Mouse (Mus musculus) embryonic facial prominence, embryonic 14.5 days (tissue): ENCODE results near the gene Cdk1. TPM values are rescaled to one million over a fixed set of nuclear protein-coding genes. Genes with fewer than 3 reads are reported as not detected.
"Not testable (repeated sequence)": the region's sequence is repeated elsewhere in the genome, so short reads cannot be mapped to it uniquely, and the experiment has no call there.

Experiments used
- ATAC-seq: fragments of 200-750 bp; cut with Nextera tagmentation; 2 replicates; pipeline ENCODE4 v1.8.0; 2017; ENCODE audit warnings: low read depth, moderate number of reproducible peaks, moderate TSS enrichment
- DNase-seq: peaks from one replicate; pipeline ENCODE4 v3.0.0-alpha.2; 2015; ENCODE audit warnings: low spot score
- H3K27ac ChIP-seq: fragments of 300-500 bp; sonication (generic); replicated peaks from 2 replicates; pipeline ENCODE4 v1.5.1; 2014; ENCODE audit warnings: low read depth, mild to moderate bottlenecking, low read length, moderate library complexity
- H3K27me3 ChIP-seq: fragments of 300-500 bp; sonication (generic); replicated peaks from 2 replicates; pipeline ENCODE4 v1.6.1; 2014; ENCODE audit warnings: low read length; ENCODE audit not compliant: control insufficient read depth, insufficient read depth
- H3K36me3 ChIP-seq: fragments of 300-500 bp; sonication (generic); 2 replicates; pipeline ENCODE4 v1.6.1; 2014; ENCODE audit warnings: low read length, mixed read lengths; ENCODE audit not compliant: control insufficient read depth, insufficient read depth
- H3K4me1 ChIP-seq: fragments of 300-500 bp; sonication (generic); 2 replicates; pipeline ENCODE4 v1.6.1; 2014; ENCODE audit warnings: antibody characterized with exemption, low read length; ENCODE audit not compliant: control insufficient read depth, insufficient read depth
- H3K4me2 ChIP-seq: fragments of 300-500 bp; sonication (generic); 2 replicates; pipeline ENCODE4 v1.6.1; 2014; ENCODE audit warnings: low read depth, mild to moderate bottlenecking, low read length, moderate library complexity, mixed read lengths
- H3K4me3 ChIP-seq: fragments of 300-500 bp; sonication (generic); 2 replicates; pipeline ENCODE4 v1.5.1; 2014; ENCODE audit warnings: low read depth, mild to moderate bottlenecking, low read length
- H3K9ac ChIP-seq: fragments of 300-500 bp; sonication (generic); 2 replicates; pipeline ENCODE4 v1.6.1; 2014; ENCODE audit warnings: low read depth, mild to moderate bottlenecking, low read length, moderate library complexity, mixed read lengths
- H3K9me3 ChIP-seq: fragments of 300-500 bp; sonication (generic); 2 replicates; pipeline ENCODE4 v1.6.1; 2016; ENCODE audit warnings: low read length; ENCODE audit not compliant: control insufficient read depth
- WGBS: fragments of 180-500 bp; shearing (Covaris S2); extraction: QIAGEN DNeasy Blood & Tissue Kit; methylation state at CpG from one replicate; pipeline ENCODE4 v1.1.7; 2014; 5-methylcytosine and 5-hydroxymethylcytosine counted together
- polyA plus RNA-seq: library from polyadenylated mRNA; unstranded; fragments of >200 nt; fragmentation: Nextera tagmentation; extraction: Ambion mirVana; gene quantifications from 2 replicates; pipeline ENCODE4 v1.2.1, GENCODE M21; 2014

Gene Cdk1
- polyA plus RNA-seq, 1 experiment from 2014 or later: 397 TPM

GRCm38 (mm10) chr10:69353086-69353479 lies 345 bp upstream of the Cdk1 start:
- H3K36me3 ChIP-seq: peaks cover 25% of the 10 kb centered on the region
- peak; percentile 24 for ATAC-seq
- H3K9me3 ChIP-seq, DNase-seq, H3K27me3 ChIP-seq: not testable (repeated sequence)
- peak overlapping the region; percentile 84 for H3K9ac ChIP-seq
- peak overlapping the region; percentile 55; the same call in 1 of the 2 replicates for H3K27ac ChIP-seq
- WGBS: 29% methylated on average over 5 of the region's 5 CpGs
- H3K4me2 ChIP-seq: peak overlapping the region; percentile 87
- peaks cover 32% of the 10 kb centered on the region for H3K4me1 ChIP-seq
- H3K4me3 ChIP-seq: peak overlapping the region; percentile 81

DNA sequence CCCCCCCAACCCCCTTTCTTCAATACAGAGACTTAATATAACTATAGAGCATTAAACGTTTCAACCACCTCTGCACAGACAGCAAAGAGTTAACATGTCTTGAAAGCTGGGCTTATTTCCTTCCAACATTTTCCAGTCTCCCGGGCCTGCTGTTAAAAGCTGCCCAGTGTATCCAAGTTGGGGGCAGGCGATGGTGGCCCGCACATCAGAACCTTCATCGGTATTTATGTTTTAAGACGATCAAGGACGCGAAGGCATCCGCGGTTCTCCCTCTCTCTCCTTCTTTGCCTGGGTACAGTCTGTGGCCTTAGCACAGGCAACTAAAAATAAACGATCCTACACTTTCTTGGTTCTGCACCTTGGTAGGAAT lies 911 bp downstream of the Cdk1 start:
- DNase-seq (peak; percentile 51), ATAC-seq (no peak)
- peak overlapping the region; percentile 84 for H3K9ac ChIP-seq
- H3K36me3 ChIP-seq: peaks cover 37% of the 10 kb centered on the region
- peak overlapping the region; percentile 88 for H3K27ac ChIP-seq
- H3K4me1 ChIP-seq: peaks cover 41% of the 10 kb centered on the region
- peak overlapping the region; percentile 81 for H3K4me3 ChIP-seq
- 0% methylated on average over 11 of the region's 11 CpGs for WGBS
- no peaks in the 10 kb centered on the region for H3K9me3 ChIP-seq
- H3K4me2 ChIP-seq: peak overlapping the region; percentile 87
- no peaks in the 10 kb centered on the region for H3K27me3 ChIP-seq

- Histone ChIP-seq H3K36me3 (peaks cover 42% of the 10 kb centered on the region), H3K9me3 (no peaks in the 10 kb centered on the region), H3K9ac (peak overlapping the region; percentile 84), H3K4me1 (peaks cover 41% of the 10 kb centered on the region), H3K27me3 (no peaks in the 10 kb centered on the region), H3K4me3 (peak overlapping the region; percentile 81), H3K27ac (peak overlapping the region; percentile 88), H3K4me2 (peak overlapping the region; percentile 87)
- no peak for ATAC-seq
- peak; percentile 83 for DNase-seq
- 7% methylated on average over 12 of the region's 12 CpGs for WGBS
Measured at GRCm38 (mm10) chr10:69351071-69351841, 1.5 kb downstream of the Cdk1 start.

DNA sequence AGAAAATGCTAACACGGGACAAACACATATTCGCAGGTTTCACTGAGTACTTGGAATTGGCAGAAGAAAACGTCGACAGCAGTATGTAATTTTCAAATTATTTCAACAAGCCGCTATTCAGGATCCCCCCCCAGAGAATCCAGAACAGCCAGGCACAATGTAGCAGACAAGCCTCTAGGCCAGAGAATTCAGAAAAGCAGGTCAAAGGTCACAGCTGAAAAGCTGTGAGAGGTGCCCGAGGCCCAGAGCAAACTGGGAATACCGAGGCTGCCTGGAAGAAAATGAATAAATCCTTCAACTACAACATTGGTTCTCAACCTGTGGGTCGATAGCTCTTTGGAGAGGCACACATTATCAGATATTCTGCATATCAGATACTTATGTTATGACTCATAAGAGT lies 4.5 kb downstream of the Cdk1 start:
- Histone ChIP-seq H3K36me3 (peaks cover 70% of the 10 kb centered on the region), H3K9me3 (no peaks in the 10 kb centered on the region), H3K27ac (0 out of 2 replicates have a peak overlapping the region, but pooled peaks have one; percentile 28), H3K4me2 (peak overlapping the region; percentile 26), H3K27me3 (no peaks in the 10 kb centered on the region), H3K9ac (peak overlapping the region; percentile 22; the same call in 1 of the 2 replicates), H3K4me3 (no peak overlapping the region), H3K4me1 (peaks cover 41% of the 10 kb centered on the region)
- peak; percentile 14 for DNase-seq
- 32% methylated on average over 8 of the region's 8 CpGs for WGBS
- no peak for ATAC-seq

DNA sequence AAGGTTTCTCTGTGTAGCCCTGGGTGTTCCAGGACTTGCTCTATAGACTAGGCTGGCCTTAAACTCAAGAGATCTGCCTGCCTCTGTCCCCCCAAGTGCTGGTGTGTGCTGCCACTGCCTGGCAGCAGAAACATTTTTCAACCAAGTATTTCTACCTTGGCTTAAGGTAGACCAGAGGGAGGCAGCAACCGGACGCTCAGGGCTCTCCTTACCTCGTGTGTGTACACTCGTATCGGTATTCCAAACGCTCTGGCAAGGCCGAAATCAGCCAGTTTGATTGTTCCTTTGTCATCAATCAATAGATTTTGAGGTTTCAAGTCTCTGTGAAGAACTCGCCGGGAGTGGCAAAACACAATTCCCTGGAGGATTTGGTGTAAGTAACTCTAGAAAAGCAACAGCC lies 10.4 kb downstream of the Cdk1 start:
- peaks cover 96% of the 10 kb centered on the region for H3K36me3 ChIP-seq
- ATAC-seq (no peak), DNase-seq (no peak)
- WGBS: 86% methylated on average over 9 of the region's 9 CpGs
- H3K4me2 ChIP-seq: no peak overlapping the region
- H3K27ac ChIP-seq: no peak overlapping the region
- H3K27me3 ChIP-seq: no peaks in the 10 kb centered on the region
- H3K9ac ChIP-seq: no peak overlapping the region
- H3K4me3 ChIP-seq: no peak overlapping the region
- H3K9me3 ChIP-seq: no peaks in the 10 kb centered on the region
- peaks cover 2% of the 10 kb centered on the region; the same call in 1 of the 2 replicates for H3K4me1 ChIP-seq

DNA sequence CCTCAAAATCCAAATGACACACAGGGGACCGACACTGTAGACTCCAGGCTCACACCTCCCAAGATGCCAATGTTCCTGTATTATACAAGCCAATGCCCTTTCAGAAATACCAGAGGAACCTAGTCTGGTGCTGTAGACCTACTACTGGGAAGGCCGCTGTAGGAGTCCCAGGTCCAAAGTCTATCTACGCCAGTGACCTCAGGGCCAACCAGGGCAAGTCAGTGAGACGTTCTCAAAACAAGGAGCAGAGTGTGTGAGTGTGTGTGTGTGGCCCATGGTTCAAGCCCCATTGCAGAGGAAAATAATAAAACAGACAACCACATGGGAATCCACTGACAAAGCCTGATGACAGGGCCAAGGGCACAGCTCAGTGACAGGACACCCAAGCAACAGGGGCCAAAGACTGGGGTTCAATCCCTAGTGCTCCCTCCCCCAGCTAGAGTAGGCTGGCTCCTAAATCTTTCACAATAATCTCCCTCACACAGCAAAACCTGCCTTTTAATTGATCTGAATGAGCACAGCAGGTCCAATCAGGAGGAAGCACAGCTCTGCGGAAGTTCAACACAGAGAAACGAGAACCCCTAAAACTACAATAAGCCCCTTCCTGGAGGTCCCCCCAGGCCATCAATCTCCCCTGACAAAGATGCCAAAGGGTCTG lies 11.0 kb downstream of the Cdk1 start:
- ATAC-seq (no peak), DNase-seq (no peak)
- 81% methylated on average over 6 of the region's 6 CpGs for WGBS
- no peak overlapping the region for H3K9ac ChIP-seq
- no peak overlapping the region for H3K4me3 ChIP-seq
- H3K4me1 ChIP-seq: no peaks in the 10 kb centered on the region
- H3K4me2 ChIP-seq: no peak overlapping the region
- H3K9me3 ChIP-seq: no peaks in the 10 kb centered on the region
- no peaks in the 10 kb centered on the region for H3K27me3 ChIP-seq
- no peak overlapping the region for H3K27ac ChIP-seq
- peaks cover 98% of the 10 kb centered on the region for H3K36me3 ChIP-seq

DNA sequence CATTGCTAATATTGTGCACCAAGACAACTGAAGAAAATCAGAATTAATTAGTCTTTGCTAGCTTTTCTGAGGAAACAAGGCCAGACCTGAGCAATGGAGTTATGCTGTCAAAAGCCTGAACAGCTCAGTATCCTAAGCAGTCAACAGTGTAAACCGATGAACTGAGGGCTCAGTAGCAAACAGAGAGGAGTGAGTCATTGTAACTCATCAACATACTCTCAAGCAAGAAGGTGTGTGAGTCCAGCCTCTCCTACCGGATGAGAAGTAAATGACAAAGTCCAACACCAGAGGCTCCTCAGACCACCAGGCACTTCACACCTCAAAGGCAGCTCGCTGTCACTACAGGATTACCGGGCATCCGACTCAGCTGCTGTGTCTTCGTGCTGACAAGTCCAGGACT lies 12.7 kb downstream of the Cdk1 start:
- no peak for ATAC-seq
- Histone ChIP-seq H3K4me3 (no peak overlapping the region), H3K27me3 (no peaks in the 10 kb centered on the region), H3K36me3 (peaks cover 98% of the 10 kb centered on the region), H3K4me2 (no peak overlapping the region), H3K27ac (no peak overlapping the region), H3K9me3 (no peaks in the 10 kb centered on the region), H3K9ac (no peak overlapping the region), H3K4me1 (no peaks in the 10 kb centered on the region)
- DNase-seq: no peak
- WGBS: 90% methylated on average over 6 of the region's 6 CpGs

DNA sequence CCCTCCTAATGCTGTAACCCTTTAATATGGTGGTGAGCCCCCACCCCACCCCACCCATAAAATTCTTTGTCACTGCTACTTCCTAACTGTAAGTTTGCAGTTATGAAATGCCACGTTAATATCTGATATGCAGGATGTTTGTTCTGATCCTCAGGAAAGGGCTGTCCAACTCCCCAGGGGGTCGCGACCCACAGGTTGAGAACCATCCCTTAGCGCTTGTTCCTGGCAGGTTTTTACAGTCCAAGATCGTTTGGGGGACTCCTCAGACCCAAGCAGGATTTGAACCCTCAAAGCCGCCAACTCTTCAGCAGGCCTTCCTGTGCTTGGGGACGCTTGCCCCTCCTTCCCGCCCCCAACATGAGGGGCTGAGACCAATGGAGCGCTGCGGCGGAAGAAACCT lies 16.5 kb downstream of the Cdk1 start:
- no peak overlapping the region for H3K4me3 ChIP-seq
- H3K27ac ChIP-seq: no peak overlapping the region
- no peaks in the 10 kb centered on the region for H3K4me1 ChIP-seq
- ATAC-seq: no peak
- peaks cover 66% of the 10 kb centered on the region for H3K36me3 ChIP-seq
- H3K27me3 ChIP-seq: no peaks in the 10 kb centered on the region
- no peaks in the 10 kb centered on the region for H3K9me3 ChIP-seq
- no peak for DNase-seq
- no peak overlapping the region for H3K4me2 ChIP-seq
- H3K9ac ChIP-seq: no peak overlapping the region
- 89% methylated on average over 11 of the region's 11 CpGs for WGBS
